Mouse (Mus musculus): ENCODE data around the gene Trim41. TPM values are rescaled to one million over a fixed set of nuclear protein-coding genes. Genes with fewer than 3 reads are reported as not detected.
"Not testable (repeated sequence)": the region's sequence is repeated elsewhere in the genome, so short reads cannot be mapped to it uniquely, and the experiment has no call there.

Trim41 gene
- polyA plus RNA-seq, 1 experiment from 2014 or later: 3.7 TPM

DNA sequence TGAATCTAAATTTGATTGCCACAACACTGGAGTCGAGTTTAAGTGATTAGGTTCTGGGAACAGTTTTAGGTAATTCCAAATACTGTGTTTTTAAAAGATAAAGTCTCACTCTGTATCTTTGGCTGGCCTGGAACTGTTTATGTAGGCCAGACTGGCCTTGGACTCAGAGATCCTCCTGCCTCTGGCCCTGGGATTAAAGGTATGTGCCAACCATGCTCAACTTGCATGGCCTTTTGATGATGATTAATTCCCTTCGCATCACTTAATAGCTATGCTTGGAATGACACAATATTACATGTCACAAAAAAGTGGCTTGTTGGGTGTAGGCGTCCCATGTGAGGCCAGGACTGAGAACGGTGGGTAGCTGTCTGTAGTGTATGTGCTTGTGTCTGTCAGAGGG is 35.0 kb upstream of the Trim41 start:
- ATAC-seq (replicated peaks; ENCODE audit: insufficient number of reproducible peaks, low FRiP score, low TSS enrichment): no peak
- H3K4me1 ChIP-seq (ENCODE audit: control insufficient read depth, insufficient read depth, low read length): peaks cover 11% of the 10 kb centered on the region; the same call in 1 of the 2 replicates
- peaks cover 14% of the 10 kb centered on the region for H3K27me3 ChIP-seq (ENCODE audit: control insufficient read depth, insufficient read depth, low read length)
- no peak overlapping the region for H3K9ac ChIP-seq (ENCODE audit: low read depth, low read length)
- H3K4me2 ChIP-seq: peak overlapping the region; percentile 75
- no peak overlapping the region for H3K27ac ChIP-seq (ENCODE audit: low read depth, low read length)
- 73% methylated on average over 4 of the region's 4 CpGs for WGBS (ENCODE audit: insufficient replicate concordance)
- H3K9me3 ChIP-seq (replicated peaks; ENCODE audit: control insufficient read depth, low read length): peaks cover 3% of the 10 kb centered on the region; the same call in 1 of the 2 replicates
- no peaks in the 10 kb centered on the region for H3K36me3 ChIP-seq (ENCODE audit: control insufficient read depth, insufficient read depth, low read length)
- H3K4me3 ChIP-seq (ENCODE audit: low read depth, low read length): peak overlapping the region; percentile 72; the same call in 1 of the 2 replicates

GRCm38 (mm10) chr11:48851270-48851995 is 34.3 kb upstream of the Trim41 start:
- peaks cover 14% of the 10 kb centered on the region for H3K27me3 ChIP-seq (ENCODE audit: control insufficient read depth, insufficient read depth, low read length)
- H3K9me3 ChIP-seq (replicated peaks; ENCODE audit: control insufficient read depth, low read length): peaks cover 3% of the 10 kb centered on the region; the same call in 1 of the 2 replicates
- no peak overlapping the region for H3K27ac ChIP-seq (ENCODE audit: low read depth, low read length)
- no peak overlapping the region for H3K4me3 ChIP-seq (ENCODE audit: low read depth, low read length)
- no peak for ATAC-seq (replicated peaks; ENCODE audit: insufficient number of reproducible peaks, low FRiP score, low TSS enrichment)
- WGBS (ENCODE audit: insufficient replicate concordance): 82% methylated on average over 4 of the region's 4 CpGs
- H3K4me1 ChIP-seq (ENCODE audit: control insufficient read depth, insufficient read depth, low read length): peaks cover 11% of the 10 kb centered on the region; the same call in 1 of the 2 replicates
- H3K9ac ChIP-seq (ENCODE audit: low read depth, low read length): no peak overlapping the region
- H3K36me3 ChIP-seq (ENCODE audit: control insufficient read depth, insufficient read depth, low read length): no peaks in the 10 kb centered on the region
- H3K4me2 ChIP-seq: no peak overlapping the region

DNA sequence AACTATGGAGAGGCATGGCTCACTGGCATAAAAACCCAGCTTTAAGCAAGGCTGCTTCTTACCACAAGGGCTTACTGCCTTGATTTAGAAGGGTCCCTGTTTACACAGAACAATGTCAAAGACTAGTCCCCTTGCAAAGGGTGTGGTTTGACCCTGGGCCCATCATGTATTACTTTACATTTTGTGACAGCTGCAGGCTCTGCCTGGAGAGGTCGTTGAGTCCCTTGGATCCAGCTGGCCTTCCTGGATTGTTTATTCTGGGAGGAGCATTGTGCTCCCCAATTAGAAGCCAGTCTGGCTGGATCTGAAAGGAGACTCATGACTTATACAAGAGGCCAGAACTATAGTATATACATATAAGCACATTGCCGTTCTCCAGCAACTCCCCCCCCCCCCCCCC is 33.1 kb upstream of the Trim41 start:
- Histone ChIP-seq H3K9me3 (replicated peaks; ENCODE audit: control insufficient read depth, low read length) (peaks cover 3% of the 10 kb centered on the region; the same call in 1 of the 2 replicates), H3K9ac (ENCODE audit: low read depth, low read length) (no peak overlapping the region), H3K27me3 (ENCODE audit: control insufficient read depth, insufficient read depth, low read length) (peaks cover 14% of the 10 kb centered on the region), H3K4me3 (ENCODE audit: low read depth, low read length) (no peak overlapping the region), H3K4me1 (ENCODE audit: control insufficient read depth, insufficient read depth, low read length) (peaks cover 11% of the 10 kb centered on the region; the same call in 1 of the 2 replicates), H3K4me2 (no peak overlapping the region), H3K27ac (ENCODE audit: low read depth, low read length) (no peak overlapping the region), H3K36me3 (ENCODE audit: control insufficient read depth, insufficient read depth, low read length) (no peaks in the 10 kb centered on the region)
- WGBS (ENCODE audit: insufficient replicate concordance): 55% methylated on average over 2 of the region's 2 CpGs
- no peak for ATAC-seq (replicated peaks; ENCODE audit: insufficient number of reproducible peaks, low FRiP score, low TSS enrichment)

DNA sequence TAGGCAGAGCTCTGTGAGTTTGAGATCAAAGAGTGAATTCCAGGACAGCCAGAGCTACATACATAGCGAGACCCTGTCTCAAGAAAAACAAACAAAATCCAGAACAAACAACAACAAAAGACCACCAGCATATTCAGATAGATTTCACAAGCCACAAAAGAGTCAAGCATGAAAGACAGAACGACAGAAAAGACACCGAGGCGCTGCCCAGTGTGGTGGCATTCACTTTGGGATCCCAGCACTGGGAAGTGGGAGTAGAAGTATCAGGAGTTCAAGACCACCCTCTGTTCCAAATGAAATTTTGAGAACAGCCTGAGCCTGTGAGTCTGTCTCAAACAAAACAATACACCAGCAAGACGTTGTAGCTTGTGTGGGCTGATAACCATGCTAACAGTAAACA is 29.7 kb upstream of the Trim41 start:
- no peaks in the 10 kb centered on the region for H3K4me1 ChIP-seq (ENCODE audit: control insufficient read depth, insufficient read depth, low read length)
- 57% methylated on average over 5 of the region's 5 CpGs for WGBS (ENCODE audit: insufficient replicate concordance)

GRCm38 (mm10) chr11:48846362-48846761 is 29.2 kb upstream of the Trim41 start:
- H3K9ac ChIP-seq (ENCODE audit: low read depth, low read length); H3K4me3 ChIP-seq (ENCODE audit: low read depth, low read length); H3K9me3 ChIP-seq (replicated peaks; ENCODE audit: control insufficient read depth, low read length); H3K4me1 ChIP-seq (ENCODE audit: control insufficient read depth, insufficient read depth, low read length); H3K4me2 ChIP-seq; H3K36me3 ChIP-seq (ENCODE audit: control insufficient read depth, insufficient read depth, low read length); H3K27ac ChIP-seq (ENCODE audit: low read depth, low read length); ATAC-seq (replicated peaks; ENCODE audit: insufficient number of reproducible peaks, low FRiP score, low TSS enrichment): not testable (repeated sequence)
- WGBS (ENCODE audit: insufficient replicate concordance): 79% methylated on average over 2 of the region's 2 CpGs
- peaks cover 20% of the 10 kb centered on the region for H3K27me3 ChIP-seq (ENCODE audit: control insufficient read depth, insufficient read depth, low read length)

More for the DNA sequence above, 29.7 kb upstream of the Trim41 start:
- H3K27me3 ChIP-seq (ENCODE audit: control insufficient read depth, insufficient read depth, low read length): peaks cover 20% of the 10 kb centered on the region
- no peak overlapping the region for H3K9ac ChIP-seq (ENCODE audit: low read depth, low read length)
- H3K9me3 ChIP-seq (replicated peaks; ENCODE audit: control insufficient read depth, low read length): peaks cover 3% of the 10 kb centered on the region; the same call in 1 of the 2 replicates
- no peak overlapping the region for H3K27ac ChIP-seq (ENCODE audit: low read depth, low read length)
- no peak overlapping the region for H3K4me3 ChIP-seq (ENCODE audit: low read depth, low read length)
- no peak overlapping the region for H3K4me2 ChIP-seq
- no peaks in the 10 kb centered on the region for H3K36me3 ChIP-seq (ENCODE audit: control insufficient read depth, insufficient read depth, low read length)
- ATAC-seq (replicated peaks; ENCODE audit: insufficient number of reproducible peaks, low FRiP score, low TSS enrichment): no peak

- Histone ChIP-seq H3K36me3 (ENCODE audit: control insufficient read depth, insufficient read depth, low read length) (no peaks in the 10 kb centered on the region), H3K4me1 (ENCODE audit: control insufficient read depth, insufficient read depth, low read length) (no peaks in the 10 kb centered on the region), H3K27me3 (ENCODE audit: control insufficient read depth, insufficient read depth, low read length) (peaks cover 20% of the 10 kb centered on the region), H3K4me3 (ENCODE audit: low read depth, low read length) (no peak overlapping the region), H3K9me3 (replicated peaks; ENCODE audit: control insufficient read depth, low read length) (no peaks in the 10 kb centered on the region), H3K4me2 (peak overlapping the region; percentile 4; the same call in 1 of the 2 replicates), H3K27ac (ENCODE audit: low read depth, low read length) (no peak overlapping the region), H3K9ac (ENCODE audit: low read depth, low read length) (peak overlapping the region; percentile 43; the same call in 1 of the 2 replicates)
- no peak for ATAC-seq (replicated peaks; ENCODE audit: insufficient number of reproducible peaks, low FRiP score, low TSS enrichment)
- WGBS (ENCODE audit: insufficient replicate concordance): 27% methylated on average over 13 of the region's 13 CpGs
These were observed 28.2 kb upstream of the Trim41 start for GRCm38 (mm10) chr11:48845244-48845815.

GRCm38 (mm10) chr11:48844309-48844708 is 27.2 kb upstream of the Trim41 start:
- Histone ChIP-seq H3K27ac (ENCODE audit: low read depth, low read length) (no peak overlapping the region), H3K9me3 (replicated peaks; ENCODE audit: control insufficient read depth, low read length) (no peaks in the 10 kb centered on the region), H3K9ac (ENCODE audit: low read depth, low read length) (no peak overlapping the region), H3K4me3 (ENCODE audit: low read depth, low read length) (no peak overlapping the region), H3K36me3 (ENCODE audit: control insufficient read depth, insufficient read depth, low read length) (no peaks in the 10 kb centered on the region), H3K4me2 (no peak overlapping the region), H3K4me1 (ENCODE audit: control insufficient read depth, insufficient read depth, low read length) (no peaks in the 10 kb centered on the region), H3K27me3 (ENCODE audit: control insufficient read depth, insufficient read depth, low read length) (peaks cover 18% of the 10 kb centered on the region)
- ATAC-seq (replicated peaks; ENCODE audit: insufficient number of reproducible peaks, low FRiP score, low TSS enrichment): no peak
- 60% methylated on average over 6 of the region's 6 CpGs for WGBS (ENCODE audit: insufficient replicate concordance)

- 0 out of 2 replicates have a peak, but pooled peaks cover 3% of the 10 kb centered on the region for H3K4me1 ChIP-seq (ENCODE audit: control insufficient read depth, insufficient read depth, low read length)
- WGBS (ENCODE audit: insufficient replicate concordance): 75% methylated on average over 11 of the region's 11 CpGs
- no peak overlapping the region for H3K27ac ChIP-seq (ENCODE audit: low read depth, low read length)
- H3K4me2 ChIP-seq: no peak overlapping the region
- peaks cover 13% of the 10 kb centered on the region for H3K27me3 ChIP-seq (ENCODE audit: control insufficient read depth, insufficient read depth, low read length)
- no peaks in the 10 kb centered on the region for H3K9me3 ChIP-seq (replicated peaks; ENCODE audit: control insufficient read depth, low read length)
- H3K36me3 ChIP-seq (ENCODE audit: control insufficient read depth, insufficient read depth, low read length): no peaks in the 10 kb centered on the region
- ATAC-seq (replicated peaks; ENCODE audit: insufficient number of reproducible peaks, low FRiP score, low TSS enrichment): no peak
- no peak overlapping the region for H3K4me3 ChIP-seq (ENCODE audit: low read depth, low read length)
- H3K9ac ChIP-seq (ENCODE audit: low read depth, low read length): no peak overlapping the region
These were observed 26.0 kb upstream of the Trim41 start for GRCm38 (mm10) chr11:48843202-48843601.

Measured in heart, embryonic 11.5 days (tissue).